Mouse (Mus musculus) MEL (cell line): Measurements from ENCODE around the gene Mtnr1b. TPM values are rescaled to one million over a fixed set of nuclear protein-coding genes. Genes with fewer than 3 reads are reported as not detected.

Experiments
- DNase-seq: peaks from one replicate; pipeline ENCODE4 v3.0.0; 2011; ENCODE audit warnings: low read depth, low spot score
- H3K27ac ChIP-seq: 2 replicates; pipeline ENCODE4 v1.5.1; 2012; ENCODE audit warnings: low read depth, mild to moderate bottlenecking, control low read depth, low read length, moderate library complexity; ENCODE audit not compliant: control insufficient read depth
- H3K27me3 ChIP-seq, 2 experiments: fragments of 150-350 bp in 1 of 2; sonication (generic) in 1 of 2; 2 replicates each; pipeline ENCODE4 v1.6.1; 2012; ENCODE audit warnings: low read length in 2 of 2, mild to moderate bottlenecking in 2 of 2, improper control_type of control experiment in 1 of 2, moderate library complexity in 1 of 2; ENCODE audit not compliant: insufficient read depth in 2 of 2, control insufficient read depth in 1 of 2
- H3K36me3 ChIP-seq, 2 experiments: 2 replicates each; pipeline ENCODE4 v1.6.1; 2012 to 2014; ENCODE audit warnings: low read length in 2 of 2, improper control_type of control experiment in 1 of 2, inconsistent platforms in 1 of 2, mild to moderate bottlenecking in 1 of 2; ENCODE audit not compliant: insufficient read depth in 2 of 2, control insufficient read depth in 1 of 2
- H3K4me1 ChIP-seq, 2 experiments: fragments of 150-350 bp in 1 of 2; sonication (generic) in 1 of 2; 2 replicates each; pipeline ENCODE4 v1.6.1; 2012; ENCODE audit warnings: low read length in 2 of 2, improper control_type of control experiment in 1 of 2, mild to moderate bottlenecking in 1 of 2; ENCODE audit not compliant: insufficient read depth in 2 of 2, control insufficient read depth in 1 of 2
- H3K4me3 ChIP-seq, 2 experiments: fragments of 150-350 bp in 1 of 2; sonication (generic) in 1 of 2; 2 replicates each; pipeline ENCODE4 v1.5.1; 2012; ENCODE audit warnings: low read depth in 2 of 2, low read length in 2 of 2, mild to moderate bottlenecking in 2 of 2, moderate library complexity in 2 of 2, control low read depth in 1 of 2, improper control_type of control experiment in 1 of 2; ENCODE audit not compliant: control insufficient read depth in 1 of 2, insufficient read depth in 1 of 2
- H3K79me2 ChIP-seq: 2 replicates; pipeline ENCODE4 v1.6.1; 2012; ENCODE audit warnings: mild to moderate bottlenecking, low read length, moderate library complexity; ENCODE audit not compliant: control insufficient read depth, poor library complexity, insufficient read depth
- H3K9ac ChIP-seq: 2 replicates; pipeline ENCODE4 v1.6.1; 2012; ENCODE audit warnings: low read depth, mild to moderate bottlenecking, control low read depth, low read length, moderate library complexity; ENCODE audit not compliant: control insufficient read depth, poor library complexity, severe bottlenecking
- H3K9me3 ChIP-seq: fragments of 150-350 bp; sonication (generic); replicated peaks from 2 replicates; pipeline ENCODE4 v1.6.1; 2012; ENCODE audit warnings: mild to moderate bottlenecking, low read length, improper control_type of control experiment, moderate library complexity; ENCODE audit not compliant: insufficient read depth
- BHLHE40 ChIP-seq: IDR thresholded peaks from 2 replicates; pipeline ENCODE4 v1.6.1; 2012; ENCODE audit warnings: low read depth, mild to moderate bottlenecking, inconsistent platforms, low read length, improper control_type of control experiment, borderline replicate concordance
- CHD1 ChIP-seq: IDR thresholded peaks from 2 replicates; pipeline ENCODE4 v1.6.1; 2012; ENCODE audit warnings: low read depth, mild to moderate bottlenecking, inconsistent platforms, low read length, improper control_type of control experiment
- CHD2 ChIP-seq: IDR thresholded peaks from 2 replicates; pipeline ENCODE4 v1.6.1; 2011; ENCODE audit warnings: low read length, improper control_type of control experiment
- CTCF ChIP-seq, 3 experiments: IDR thresholded peaks in 2 of 3; conservative IDR thresholded peaks in 1 of 3; 2 replicates each; pipeline ENCODE4 v1.5.1; 2011 to 2012; ENCODE audit warnings: low read length in 3 of 3, low read depth in 2 of 3, mild to moderate bottlenecking in 2 of 3, improper control_type of control experiment in 1 of 3, inconsistent platforms in 1 of 3, mixed read lengths in 1 of 3, moderate library complexity in 1 of 3; ENCODE audit not compliant: control insufficient read depth in 1 of 3, insufficient read depth in 1 of 3, poor library complexity in 1 of 3, severe bottlenecking in 1 of 3
- E2F4 ChIP-seq: IDR thresholded peaks from 2 replicates; pipeline ENCODE4 v1.6.1; 2011; ENCODE audit warnings: low read depth, low read length, improper control_type of control experiment, borderline replicate concordance
- ELF1 ChIP-seq: IDR thresholded peaks from 2 replicates; pipeline ENCODE4 v1.6.1; 2014; ENCODE audit warnings: low read depth, mild to moderate bottlenecking, inconsistent platforms, low read length, improper control_type of control experiment, moderate library complexity
- EP300 ChIP-seq, 2 experiments: IDR thresholded peaks; 2 replicates each; pipeline ENCODE4 v1.6.1; 2011; ENCODE audit warnings: improper control_type of control experiment in 2 of 2, low read length in 2 of 2, low read depth in 1 of 2, mild to moderate bottlenecking in 1 of 2
- GABPA ChIP-seq: IDR thresholded peaks from 2 replicates; pipeline ENCODE4 v1.6.1; 2012; ENCODE audit warnings: low read depth, mild to moderate bottlenecking, inconsistent platforms, low read length, improper control_type of control experiment, moderate library complexity
- GATA1 ChIP-seq: IDR thresholded peaks from 2 replicates; pipeline ENCODE4 v1.6.1; 2011; ENCODE audit warnings: low read depth, low read length, improper control_type of control experiment
- HCFC1 ChIP-seq: IDR thresholded peaks from 2 replicates; pipeline ENCODE4 v1.6.1; 2012; ENCODE audit warnings: low read depth, mild to moderate bottlenecking, inconsistent platforms, low read length, improper control_type of control experiment, moderate library complexity
- JUND ChIP-seq: IDR thresholded peaks from 2 replicates; pipeline ENCODE4 v1.6.1; 2011; ENCODE audit warnings: low read depth, mild to moderate bottlenecking, improper control_type of control experiment, low read length
- KAT2A ChIP-seq: conservative IDR thresholded peaks from 2 replicates; pipeline ENCODE4 v1.6.1; 2012; ENCODE audit warnings: low read depth, low read length, improper control_type of control experiment, inconsistent platforms
- MAFK ChIP-seq: IDR thresholded peaks from 2 replicates; pipeline ENCODE4 v1.6.1; 2011; ENCODE audit warnings: low read depth, mild to moderate bottlenecking, low read length, improper control_type of control experiment, borderline replicate concordance
- MAZ ChIP-seq: IDR thresholded peaks from 2 replicates; pipeline ENCODE4 v1.6.1; 2012; ENCODE audit warnings: low read depth, mild to moderate bottlenecking, inconsistent platforms, low read length, improper control_type of control experiment
- MEF2A ChIP-seq: IDR thresholded peaks from 2 replicates; pipeline ENCODE4 v1.6.1; 2014; ENCODE audit warnings: low read depth, mild to moderate bottlenecking, inconsistent platforms, low read length, improper control_type of control experiment; ENCODE audit not compliant: poor library complexity, insufficient replicate concordance, severe bottlenecking; ENCODE audit errors: extremely low read depth
- MXI1 ChIP-seq: IDR thresholded peaks from 2 replicates; pipeline ENCODE4 v1.6.1; 2011; ENCODE audit warnings: mild to moderate bottlenecking, low read depth, low read length, improper control_type of control experiment
- MYB ChIP-seq: IDR thresholded peaks from 2 replicates; pipeline ENCODE4 v1.6.1; 2011; ENCODE audit warnings: mild to moderate bottlenecking, low read depth, low read length, improper control_type of control experiment
- MYC ChIP-seq: IDR thresholded peaks from 2 replicates; pipeline ENCODE4 v1.6.1; 2011; ENCODE audit warnings: low read depth, mild to moderate bottlenecking, low read length, improper control_type of control experiment, moderate library complexity
- NELFE ChIP-seq: IDR thresholded peaks from 2 replicates; pipeline ENCODE4 v1.6.1; 2011; ENCODE audit warnings: low read depth, low read length, improper control_type of control experiment
- NRF1 ChIP-seq: IDR thresholded peaks from 2 replicates; pipeline ENCODE4 v1.6.1; 2014; ENCODE audit warnings: low read depth, mild to moderate bottlenecking, inconsistent platforms, low read length, improper control_type of control experiment, moderate library complexity; ENCODE audit not compliant: poor library complexity, insufficient read depth, severe bottlenecking
- POLR2A ChIP-seq, 2 experiments: IDR thresholded peaks; 2 replicates each; pipeline ENCODE4 v1.6.1; 2011 to 2012; ENCODE audit warnings: low read length in 2 of 2, mild to moderate bottlenecking in 2 of 2, control low read depth in 1 of 2, improper control_type of control experiment in 1 of 2, low read depth in 1 of 2, moderate library complexity in 1 of 2; ENCODE audit not compliant: control insufficient read depth in 1 of 2, insufficient read depth in 1 of 2, poor library complexity in 1 of 2
- POLR2AphosphoS2 ChIP-seq: IDR thresholded peaks from 2 replicates; pipeline ENCODE4 v1.6.1; 2011; ENCODE audit warnings: low read length, improper control_type of control experiment
- RAD21 ChIP-seq: IDR thresholded peaks from 2 replicates; pipeline ENCODE4 v1.6.1; 2011; ENCODE audit warnings: mild to moderate bottlenecking, low read depth, low read length, improper control_type of control experiment
- RCOR1 ChIP-seq: IDR thresholded peaks from 2 replicates; pipeline ENCODE4 v1.6.1; 2012; ENCODE audit warnings: low read depth, mild to moderate bottlenecking, inconsistent platforms, low read length, improper control_type of control experiment
- SIN3A ChIP-seq: IDR thresholded peaks from 2 replicates; pipeline ENCODE4 v1.6.1; 2012; ENCODE audit warnings: low read length, improper control_type of control experiment, inconsistent platforms
- SMC3 ChIP-seq: IDR thresholded peaks from 2 replicates; pipeline ENCODE4 v1.6.1; 2011; ENCODE audit warnings: low read depth, low read length, improper control_type of control experiment
- TAL1 ChIP-seq: IDR thresholded peaks from 2 replicates; pipeline ENCODE4 v1.6.1; 2012; ENCODE audit warnings: mild to moderate bottlenecking, inconsistent platforms, low read length, moderate library complexity, mixed read lengths
- TBP ChIP-seq: IDR thresholded peaks from 2 replicates; pipeline ENCODE4 v1.8.0; 2011; ENCODE audit warnings: low read depth, low read length, improper control_type of control experiment
- TCF12 ChIP-seq: IDR thresholded peaks from 2 replicates; pipeline ENCODE4 v1.6.1; 2014; ENCODE audit warnings: low read depth, mild to moderate bottlenecking, inconsistent platforms, low read length, improper control_type of control experiment, moderate library complexity
- USF1 ChIP-seq: IDR thresholded peaks from 2 replicates; pipeline ENCODE4 v1.6.1; 2014; ENCODE audit warnings: low read depth, mild to moderate bottlenecking, inconsistent platforms, low read length, improper control_type of control experiment, moderate library complexity
- USF2 ChIP-seq, 2 experiments: IDR thresholded peaks; 2 replicates each; pipeline ENCODE4 v1.6.1; 2011 to 2012; ENCODE audit warnings: improper control_type of control experiment in 2 of 2, low read length in 2 of 2, borderline replicate concordance in 1 of 2, inconsistent platforms in 1 of 2, low read depth in 1 of 2, mild to moderate bottlenecking in 1 of 2; ENCODE audit not compliant: insufficient read depth in 1 of 2
- ZC3H11A ChIP-seq: IDR thresholded peaks from 2 replicates; pipeline ENCODE4 v1.6.1; 2012; ENCODE audit warnings: low read depth, mild to moderate bottlenecking, inconsistent platforms, low read length, improper control_type of control experiment
- ZNF384 ChIP-seq: IDR thresholded peaks from 2 replicates; pipeline ENCODE4 v1.6.1; 2012; ENCODE audit warnings: low read depth, mild to moderate bottlenecking, inconsistent platforms, low read length, improper control_type of control experiment
- polyA plus RNA-seq, 2 experiments: library from polyadenylated mRNA; stranded (reverse) in 1 of 2; unstranded in 1 of 2; fragments of >175 nt in 1 of 2; fragments of >200 nt in 1 of 2; gene quantifications; 2 replicates each; pipeline versions ENCODE4 v1.2.1 to v1.2.4; 2012; ENCODE audit warnings: low replicate concordance in 2 of 2, low read depth in 1 of 2; ENCODE audit not compliant: insufficient read length in 2 of 2, insufficient read depth in 1 of 2, missing spikeins in 1 of 2
- total RNA-seq: library from RNA; depleted of rRNA; stranded (reverse); fragments of 300-350 nt; gene quantifications from 2 replicates; pipeline ENCODE4 v1.2.3, GENCODE M21; 2012

Mtnr1b gene
- total and polyA plus RNA-seq, 3 experiments, result not detected

- peak; percentile 85 for TF ChIP-seq BHLHE40
- peak; percentile 100 for TF ChIP-seq GATA1
- TF ChIP-seq SMC3, result peak; percentile 34
- peak; percentile 63 for TF ChIP-seq JUND
- TF ChIP-seq POLR2A (IDR thresholded peaks at IDR 0.05; ENCODE audit: control insufficient read depth in 1 of 2, insufficient read depth in 1 of 2, low read depth in 1 of 2, low read length in 2 of 2, poor library complexity in 1 of 2), result no peak
- peak; percentile 61; the same call in 1 of the 2 replicates for TF ChIP-seq MAZ
- peak; percentile 100 for TF ChIP-seq TCF12
- peak; percentile 100 for TF ChIP-seq RCOR1
- TF ChIP-seq, all 39 proteins: peak for 25
These were observed 45.9 kb upstream of the Mtnr1b start (continued) for GRCm38 (mm10) chr9:15920271-15920670.

DNA sequence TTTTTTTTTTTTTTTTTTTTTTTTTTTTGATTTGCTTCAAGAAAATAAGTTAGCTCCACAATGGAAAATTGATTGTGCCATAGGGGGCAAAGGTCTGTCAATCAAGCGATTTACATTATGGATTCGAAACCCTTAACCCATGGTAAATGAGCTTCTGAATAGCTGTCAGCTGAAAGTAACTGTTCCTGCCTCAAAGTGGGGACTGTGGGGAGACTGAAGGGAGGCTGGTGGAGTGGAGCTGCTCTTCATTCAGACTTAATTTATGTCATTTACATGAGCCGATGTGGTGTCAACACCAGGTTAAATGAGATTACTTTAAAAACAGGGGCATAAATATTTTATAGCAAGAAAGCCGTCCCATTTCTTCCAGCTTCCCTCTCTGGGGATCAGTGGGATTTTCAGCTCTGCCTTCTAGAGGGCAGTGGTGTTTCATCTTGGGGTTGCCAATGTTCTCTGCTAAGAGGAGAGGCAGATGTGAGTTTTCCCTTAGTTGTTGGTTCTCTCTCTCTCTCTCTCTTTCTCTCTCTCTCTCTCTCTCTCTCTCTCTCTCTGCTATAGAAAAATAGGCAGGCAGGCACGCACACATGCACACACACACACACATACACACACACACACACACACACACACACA is 45.1 kb upstream of the Mtnr1b start:
- H3K27ac ChIP-seq, result peak overlapping the region; percentile 55
- H3K9ac ChIP-seq, result no peak overlapping the region
- H3K27me3 ChIP-seq, result no peaks in the 10 kb centered on the region
- peak; percentile 59 for DNase-seq
- peaks cover 19 to 28% of the 10 kb centered on the region in 2 experiments for H3K4me1 ChIP-seq
- H3K79me2 ChIP-seq, result no peaks in the 10 kb centered on the region
- no peaks in the 10 kb centered on the region for H3K9me3 ChIP-seq
- no peak overlapping the region for H3K4me3 ChIP-seq
- H3K36me3 ChIP-seq, result peaks cover 0 to 29% of the 10 kb centered on the region in 2 experiments; a peak in 2 of 4 replicates
- TF ChIP-seq TBP (no peak), MYB (no peak), GABPA (no peak), POLR2AphosphoS2 (no peak), USF2 (IDR thresholded peaks at IDR 0.05; ENCODE audit: borderline replicate concordance in 1 of 2, insufficient read depth in 1 of 2, low read depth in 1 of 2, low read length in 2 of 2) (no peak), CHD1 (no peak; the same call in 1 of the 2 replicates), JUND (peak; percentile 90), EP300 (IDR thresholded peaks at IDR 0.05; ENCODE audit: low read depth in 1 of 2, low read length in 2 of 2) (no peak; a peak in 1 of 4 replicates), MXI1 (no peak; the same call in 1 of the 2 replicates), ZNF384 (peak; percentile 84), BHLHE40 (no peak), NELFE (0 out of 2 replicates have a peak, but pooled peaks have one; percentile 20), KAT2A (0 out of 2 replicates have a peak, but pooled peaks have one; percentile 21), MAFK (no peak), POLR2A (IDR thresholded peaks at IDR 0.05; ENCODE audit: control insufficient read depth in 1 of 2, insufficient read depth in 1 of 2, low read depth in 1 of 2, low read length in 2 of 2, poor library complexity in 1 of 2) (no peak), MAZ (no peak), GATA1 (no peak), RAD21 (peak; percentile 72), ELF1 (no peak), HCFC1 (no peak), TAL1 (no peak), NRF1 (no peak), MYC (no peak), CHD2 (no peak), CTCF (IDR thresholded peaks at IDR 0.05 in 2 of 3, conservative IDR thresholded peaks at IDR 0.05 in 1 of 3; ENCODE audit: control insufficient read depth in 1 of 3, insufficient read depth in 1 of 3, low read depth in 2 of 3, low read length in 3 of 3, poor library complexity in 1 of 3, severe bottlenecking in 1 of 3) (peak; percentile 13 to 58 (median 37); a peak in 3 of 6 replicates), USF1 (0 out of 2 replicates have a peak, but pooled peaks have one; percentile 6), ZC3H11A (peak; percentile 65), E2F4 (no peak), MEF2A (no peak), SIN3A (no peak)
